Mouse (Mus musculus): ENCODE results near the gene Taf8. TPM values are rescaled to one million over a fixed set of nuclear protein-coding genes. Genes with fewer than 3 reads are reported as not detected.

Gene Taf8
- polyA plus RNA-seq, 1 experiment, result 13.3 TPM

- TF ChIP-seq CTCF (IDR thresholded peaks at IDR 0.05; ENCODE audit: extremely low read depth, insufficient read length, insufficient replicate concordance, low read depth, low read length) (peak; percentile 89), POLR2A (IDR thresholded peaks at IDR 0.05; ENCODE audit: low read depth, low read length) (no peak)
- H3K27me3 ChIP-seq (ENCODE audit: control insufficient read depth, insufficient read depth, low read length), result no peaks in the 10 kb centered on the region
- H3K36me3 ChIP-seq (ENCODE audit: control insufficient read depth, insufficient read depth, low read length), result peaks cover 14% of the 10 kb centered on the region
- H3K27ac ChIP-seq (ENCODE audit: insufficient read depth, low read depth, low read length), result no peak overlapping the region
- H3K4me1 ChIP-seq (ENCODE audit: control insufficient read depth, insufficient read depth, insufficient read length, low read length), result peaks cover 3% of the 10 kb centered on the region; the same call in 1 of the 2 replicates
- H3K4me3 ChIP-seq (ENCODE audit: low read depth, low read length), result no peak overlapping the region
- WGBS, result 10% methylated on average over 8 of the region's 8 CpGs
Observed at GRCm38 (mm10) chr17:47473434-47473974, 28.6 kb downstream of the Taf8 start.

- 55% methylated on average over 15 of the region's 15 CpGs for WGBS
- Histone ChIP-seq H3K27ac (ENCODE audit: insufficient read depth, low read depth, low read length) (no peak overlapping the region), H3K4me3 (ENCODE audit: low read depth, low read length) (no peak overlapping the region), H3K27me3 (ENCODE audit: control insufficient read depth, insufficient read depth, low read length) (no peaks in the 10 kb centered on the region), H3K36me3 (ENCODE audit: control insufficient read depth, insufficient read depth, low read length) (peaks cover 21% of the 10 kb centered on the region), H3K4me1 (ENCODE audit: control insufficient read depth, insufficient read depth, insufficient read length, low read length) (peaks cover 3% of the 10 kb centered on the region)
- no peak for TF ChIP-seq CTCF (IDR thresholded peaks at IDR 0.05; ENCODE audit: extremely low read depth, insufficient read length, insufficient replicate concordance, low read depth, low read length)
Observed at GRCm38 (mm10) chr17:47472435-47473350, 29.4 kb downstream of the Taf8 start.

- TF ChIP-seq POLR2A (IDR thresholded peaks at IDR 0.05; ENCODE audit: low read depth, low read length) (no peak), CTCF (IDR thresholded peaks at IDR 0.05; ENCODE audit: extremely low read depth, insufficient read length, insufficient replicate concordance, low read depth, low read length) (no peak)
- Histone ChIP-seq H3K27ac (ENCODE audit: insufficient read depth, low read depth, low read length) (no peak overlapping the region), H3K4me1 (ENCODE audit: control insufficient read depth, insufficient read depth, insufficient read length, low read length) (peaks cover 3% of the 10 kb centered on the region), H3K4me3 (ENCODE audit: low read depth, low read length) (no peak overlapping the region), H3K36me3 (ENCODE audit: control insufficient read depth, insufficient read depth, low read length) (peaks cover 36% of the 10 kb centered on the region), H3K27me3 (ENCODE audit: control insufficient read depth, insufficient read depth, low read length) (no peaks in the 10 kb centered on the region)
- WGBS, result 62% methylated on average over 5 of the region's 5 CpGs
Observed at GRCm38 (mm10) chr17:47470686-47471085, 31.4 kb downstream of the Taf8 start.

GRCm38 (mm10) chr17:47470121-47470520 is 32.0 kb downstream of the Taf8 start:
- H3K27ac ChIP-seq (ENCODE audit: insufficient read depth, low read depth, low read length), result no peak overlapping the region
- TF ChIP-seq POLR2A (IDR thresholded peaks at IDR 0.05; ENCODE audit: low read depth, low read length) (no peak), CTCF (IDR thresholded peaks at IDR 0.05; ENCODE audit: extremely low read depth, insufficient read length, insufficient replicate concordance, low read depth, low read length) (no peak)

GRCm38 (mm10) chr17:47469642-47470041 is 32.5 kb downstream of the Taf8 start:
- TF ChIP-seq POLR2A (IDR thresholded peaks at IDR 0.05; ENCODE audit: low read depth, low read length), result no peak
- no peak for TF ChIP-seq CTCF (IDR thresholded peaks at IDR 0.05; ENCODE audit: extremely low read depth, insufficient read length, insufficient replicate concordance, low read depth, low read length)
- Histone ChIP-seq H3K27me3 (ENCODE audit: control insufficient read depth, insufficient read depth, low read length) (no peaks in the 10 kb centered on the region), H3K36me3 (ENCODE audit: control insufficient read depth, insufficient read depth, low read length) (peaks cover 41% of the 10 kb centered on the region), H3K27ac (ENCODE audit: insufficient read depth, low read depth, low read length) (no peak overlapping the region), H3K4me1 (ENCODE audit: control insufficient read depth, insufficient read depth, insufficient read length, low read length) (peaks cover 6% of the 10 kb centered on the region), H3K4me3 (ENCODE audit: low read depth, low read length) (no peak overlapping the region)
- WGBS, result 85% methylated on average over 4 of the region's 4 CpGs

More at GRCm38 (mm10) chr17:47470121-47470520, 32.0 kb downstream of the Taf8 start:
- 45% methylated on average over 4 of the region's 4 CpGs for WGBS
- peaks cover 41% of the 10 kb centered on the region for H3K36me3 ChIP-seq (ENCODE audit: control insufficient read depth, insufficient read depth, low read length)
- no peak overlapping the region for H3K4me3 ChIP-seq (ENCODE audit: low read depth, low read length)
- no peaks in the 10 kb centered on the region for H3K27me3 ChIP-seq (ENCODE audit: control insufficient read depth, insufficient read depth, low read length)
- H3K4me1 ChIP-seq (ENCODE audit: control insufficient read depth, insufficient read depth, insufficient read length, low read length), result peaks cover 2% of the 10 kb centered on the region

- peaks cover 15% of the 10 kb centered on the region for H3K4me1 ChIP-seq (ENCODE audit: control insufficient read depth, insufficient read depth, insufficient read length, low read length)
- H3K27ac ChIP-seq (ENCODE audit: insufficient read depth, low read depth, low read length), result no peak overlapping the region
- WGBS, result 73% methylated on average over 34 of the region's 34 CpGs
- H3K36me3 ChIP-seq (ENCODE audit: control insufficient read depth, insufficient read depth, low read length), result peaks cover 41% of the 10 kb centered on the region
- no peak for TF ChIP-seq CTCF (IDR thresholded peaks at IDR 0.05; ENCODE audit: extremely low read depth, insufficient read length, insufficient replicate concordance, low read depth, low read length)
- TF ChIP-seq POLR2A (IDR thresholded peaks at IDR 0.05; ENCODE audit: low read depth, low read length), result no peak
- peak overlapping the region; percentile 51 for H3K4me3 ChIP-seq (ENCODE audit: low read depth, low read length)
- H3K27me3 ChIP-seq (ENCODE audit: control insufficient read depth, insufficient read depth, low read length), result no peaks in the 10 kb centered on the region
Observed at GRCm38 (mm10) chr17:47468466-47468865, 33.6 kb downstream of the Taf8 start.

GRCm38 (mm10) chr17:47468063-47468462 is 34.0 kb downstream of the Taf8 start:
- Histone ChIP-seq H3K4me1 (ENCODE audit: control insufficient read depth, insufficient read depth, insufficient read length, low read length) (peaks cover 18% of the 10 kb centered on the region), H3K36me3 (ENCODE audit: control insufficient read depth, insufficient read depth, low read length) (peaks cover 41% of the 10 kb centered on the region), H3K27me3 (ENCODE audit: control insufficient read depth, insufficient read depth, low read length) (no peaks in the 10 kb centered on the region), H3K4me3 (ENCODE audit: low read depth, low read length) (peak overlapping the region; percentile 51), H3K27ac (ENCODE audit: insufficient read depth, low read depth, low read length) (no peak overlapping the region)
- 60% methylated on average over 14 of the region's 14 CpGs for WGBS
- TF ChIP-seq CTCF (IDR thresholded peaks at IDR 0.05; ENCODE audit: extremely low read depth, insufficient read length, insufficient replicate concordance, low read depth, low read length), result no peak
- no peak for TF ChIP-seq POLR2A (IDR thresholded peaks at IDR 0.05; ENCODE audit: low read depth, low read length)

Measured in small intestine, adult 2 months (tissue).